Mouse (Mus musculus) stomach, postnatal 0 days (tissue): ENCODE results near the gene Nob1. TPM values are rescaled to one million over a fixed set of nuclear protein-coding genes. Genes with fewer than 3 reads are reported as not detected.
A peak's percentile ranks its signal among the peaks of the same experiment; 100 is the strongest.

ENCODE experiments used
- ATAC-seq: fragments of 200-750 bp; cut with Nextera tagmentation; 2 replicates; pipeline ENCODE4 v1.8.0; 2017; ENCODE audit not compliant: low FRiP score, low TSS enrichment
- DNase-seq: peaks from one replicate; pipeline ENCODE4 v3.0.0-alpha.2; 2016; ENCODE audit warnings: low spot score
- H3K27ac ChIP-seq: fragments of 300-500 bp; sonication (generic); replicated peaks from 2 replicates; pipeline ENCODE4 v1.5.1; 2014; ENCODE audit warnings: mild to moderate bottlenecking, control low read depth
- H3K27me3 ChIP-seq: fragments of 300-500 bp; sonication (generic); 2 replicates; pipeline ENCODE4 v1.6.1; 2014; ENCODE audit warnings: low read length; ENCODE audit not compliant: control insufficient read depth, insufficient read depth
- H3K36me3 ChIP-seq: fragments of 300-500 bp; sonication (generic); 2 replicates; pipeline ENCODE4 v1.6.1; 2014; ENCODE audit warnings: low read length, mixed read lengths; ENCODE audit not compliant: control insufficient read depth, insufficient read depth
- H3K4me1 ChIP-seq: fragments of 300-500 bp; sonication (generic); replicated peaks from 2 replicates; pipeline ENCODE4 v1.6.1; 2014; ENCODE audit warnings: antibody characterized with exemption; ENCODE audit not compliant: control insufficient read depth, insufficient read depth
- H3K4me2 ChIP-seq: fragments of 300-500 bp; sonication (generic); replicated peaks from 2 replicates; pipeline ENCODE4 v1.6.1; 2014; ENCODE audit warnings: low read depth, mild to moderate bottlenecking, control low read depth, moderate library complexity
- H3K4me3 ChIP-seq: fragments of 300-500 bp; sonication (generic); 2 replicates; pipeline ENCODE4 v1.5.1; 2014; ENCODE audit warnings: low read depth, low read length, control low read depth
- H3K9ac ChIP-seq: fragments of 300-500 bp; sonication (generic); 2 replicates; pipeline ENCODE4 v1.6.1; 2014; ENCODE audit warnings: mild to moderate bottlenecking, low read length, control low read depth, mixed read lengths
- H3K9me3 ChIP-seq: fragments of 300-500 bp; sonication (generic); 2 replicates; pipeline ENCODE4 v1.6.1; 2016; ENCODE audit warnings: low read length; ENCODE audit not compliant: control insufficient read depth
- CTCF ChIP-seq: IDR thresholded peaks from 2 replicates; pipeline ENCODE4 v1.5.1; 2016; ENCODE audit warnings: antibody characterized with exemption, low read depth, mild to moderate bottlenecking, moderate library complexity
- EP300 ChIP-seq: optimal IDR thresholded peaks from 2 replicates; pipeline ENCODE3; 2016; ENCODE audit warnings: antibody characterized with exemption
- WGBS: fragments of 180-500 bp; shearing (Covaris S2); extraction: QIAGEN DNeasy Blood & Tissue Kit; methylation state at CpG from one replicate; pipeline ENCODE4 v1.1.7; 2014; 5-methylcytosine and 5-hydroxymethylcytosine counted together
- polyA plus RNA-seq: library from polyadenylated mRNA; unstranded; fragments of >200 nt; fragmentation: Nextera tagmentation; extraction: Ambion mirVana; gene quantifications from 2 replicates; pipeline ENCODE4 v1.2.1, GENCODE M21; 2015

The Nob1 gene
- polyA plus RNA-seq, 1 experiment from 2014 or later, result 48.8 TPM

GRCm38 (mm10) chr8:107430821-107431220 lies 6.0 kb upstream of the Nob1 start:
- ATAC-seq (no peak), DNase-seq (no peak)
- whole genome bisulfite sequencing, result 83% methylated on average over 8 of the region's 8 CpGs

DNA sequence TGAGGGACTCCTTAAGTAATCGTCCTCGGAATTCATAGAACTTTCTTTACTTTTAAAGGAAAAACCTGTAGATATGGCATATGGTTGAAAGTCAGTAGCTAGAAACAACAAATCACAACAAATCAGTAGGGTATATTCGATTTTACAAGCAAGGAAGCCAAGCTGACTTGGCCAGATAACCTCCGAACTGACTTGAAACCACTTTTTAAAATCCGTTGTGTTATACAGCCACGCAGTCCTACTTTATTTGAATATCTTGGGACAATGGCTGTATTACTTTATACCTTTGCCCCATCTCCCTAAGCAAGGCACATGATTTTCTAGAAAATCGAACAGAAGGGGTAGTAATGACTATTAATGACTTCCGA lies 363 bp upstream of the Nob1 start:
- no peak for ATAC-seq
- H3K4me2 ChIP-seq, result peak overlapping the region; percentile 27; the same call in 1 of the 2 replicates
- H3K27me3 ChIP-seq, result no peaks in the 10 kb centered on the region
- no peaks in the 10 kb centered on the region for H3K9me3 ChIP-seq
- H3K36me3 ChIP-seq, result peaks cover 2% of the 10 kb centered on the region
- H3K27ac ChIP-seq, result no peak overlapping the region
- no peak overlapping the region for H3K4me3 ChIP-seq
- WGBS, result 44% methylated on average over 8 of the region's 8 CpGs
- no peak for TF ChIP-seq CTCF
- TF ChIP-seq EP300, result no peak
- no peak for DNase-seq
- no peak overlapping the region for H3K9ac ChIP-seq
- H3K4me1 ChIP-seq, result no peaks in the 10 kb centered on the region

More at GRCm38 (mm10) chr8:107430821-107431220, 6.0 kb upstream of the Nob1 start:
- Histone ChIP-seq H3K36me3 (no peaks in the 10 kb centered on the region), H3K27me3 (no peaks in the 10 kb centered on the region), H3K4me2 (no peak overlapping the region), H3K9ac (no peak overlapping the region), H3K4me1 (0 out of 2 replicates have a peak, but pooled peaks cover 2% of the 10 kb centered on the region), H3K4me3 (no peak overlapping the region), H3K9me3 (no peaks in the 10 kb centered on the region), H3K27ac (no peak overlapping the region)
- TF ChIP-seq EP300, result no peak
- TF ChIP-seq CTCF, result no peak

DNA sequence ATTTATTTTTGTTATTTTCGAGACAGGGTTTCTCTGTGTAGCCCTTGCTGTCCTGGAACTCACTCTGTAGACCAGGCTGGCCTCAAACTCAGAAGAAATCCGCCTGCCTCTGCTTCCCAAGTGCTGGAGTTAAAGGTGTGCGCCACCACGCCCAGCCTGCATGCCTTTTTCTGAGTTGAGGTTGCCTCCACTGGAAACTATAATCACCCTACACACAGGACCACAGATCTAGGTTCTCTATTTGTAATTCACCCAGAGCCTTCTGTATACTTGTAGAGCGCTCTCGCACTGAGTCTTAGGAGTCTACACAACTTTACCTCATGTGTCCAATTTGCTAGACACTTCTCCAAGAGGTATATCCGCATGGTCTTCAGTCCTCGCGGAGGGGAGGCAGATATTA lies 675 bp downstream of the Nob1 start:
- DNase-seq, result no peak
- H3K27ac ChIP-seq, result peak overlapping the region; percentile 82
- TF ChIP-seq CTCF, result no peak
- no peak for TF ChIP-seq EP300
- H3K4me2 ChIP-seq, result peak overlapping the region; percentile 86
- H3K4me3 ChIP-seq, result peak overlapping the region; percentile 85
- 25% methylated on average over 9 of the region's 9 CpGs for WGBS
- peak overlapping the region; percentile 83 for H3K9ac ChIP-seq
- H3K4me1 ChIP-seq, result no peaks in the 10 kb centered on the region
- peaks cover 8% of the 10 kb centered on the region for H3K36me3 ChIP-seq
- H3K27me3 ChIP-seq, result no peaks in the 10 kb centered on the region
- ATAC-seq, result no peak
- H3K9me3 ChIP-seq, result no peaks in the 10 kb centered on the region

DNA sequence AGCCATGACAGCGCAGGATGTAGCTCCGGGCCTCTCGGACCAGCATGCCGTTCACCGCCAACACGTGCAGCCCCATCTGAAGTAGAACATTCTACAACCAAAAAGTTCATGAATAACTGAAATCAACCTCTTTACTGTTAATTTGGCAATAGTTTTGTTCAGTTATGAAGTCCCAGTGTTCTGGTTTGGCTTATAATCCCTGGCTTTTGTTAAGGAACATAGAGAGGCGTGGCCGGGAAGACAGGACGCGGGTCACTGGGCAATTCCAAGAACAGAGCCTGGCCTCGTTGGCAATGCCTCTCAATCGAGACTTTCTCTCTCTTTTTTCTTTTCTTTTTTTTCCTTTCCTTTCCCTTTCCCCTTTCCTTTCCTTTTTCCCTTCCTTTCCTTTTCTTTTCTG lies 7.8 kb downstream of the Nob1 start:
- no peak overlapping the region for H3K27ac ChIP-seq

DNA sequence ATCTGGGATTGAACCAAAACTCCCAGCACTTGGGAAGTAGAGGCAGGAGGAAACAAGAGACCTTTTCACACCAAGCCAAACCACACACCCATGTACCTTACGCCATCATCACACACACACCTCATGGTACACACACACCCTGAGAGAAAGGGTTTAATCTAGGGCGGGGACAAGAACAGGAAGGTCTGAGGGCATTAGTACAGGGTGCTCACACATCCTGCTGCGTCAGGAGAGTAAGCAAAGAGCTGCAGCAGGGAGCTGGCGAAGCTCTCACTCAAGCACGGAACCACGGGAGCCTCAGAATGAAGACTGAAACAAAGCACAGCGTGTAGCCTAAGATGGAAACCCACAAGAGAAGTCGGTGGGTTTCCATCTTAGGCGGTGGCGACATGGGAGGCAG lies 11.0 kb downstream of the Nob1 start:
- Histone ChIP-seq H3K27me3 (no peaks in the 10 kb centered on the region), H3K4me3 (no peak overlapping the region), H3K4me1 (no peaks in the 10 kb centered on the region), H3K27ac (peak overlapping the region; percentile 87), H3K36me3 (peaks cover 46% of the 10 kb centered on the region), H3K4me2 (no peak overlapping the region), H3K9ac (no peak overlapping the region), H3K9me3 (no peaks in the 10 kb centered on the region)
- DNase-seq (peak; percentile 66), ATAC-seq (peak; percentile 96)
- 72% methylated on average over 10 of the region's 10 CpGs for WGBS
- TF ChIP-seq CTCF, result no peak
- no peak for TF ChIP-seq EP300

More for the DNA sequence above, 7.8 kb downstream of the Nob1 start:
- DNase-seq, result no peak
- WGBS, result 87% methylated on average over 12 of the region's 12 CpGs
- Histone ChIP-seq H3K9me3 (no peaks in the 10 kb centered on the region), H3K4me3 (no peak overlapping the region), H3K9ac (no peak overlapping the region), H3K27me3 (no peaks in the 10 kb centered on the region), H3K36me3 (peaks cover 42% of the 10 kb centered on the region), H3K4me2 (no peak overlapping the region), H3K4me1 (no peaks in the 10 kb centered on the region)
- no peak for TF ChIP-seq CTCF
- no peak for TF ChIP-seq EP300
- ATAC-seq, result no peak

- no peaks in the 10 kb centered on the region for H3K9me3 ChIP-seq
- WGBS, result 84% methylated on average over 8 of the region's 8 CpGs
- TF ChIP-seq CTCF, result no peak
- no peak for TF ChIP-seq EP300
- H3K4me2 ChIP-seq, result no peak overlapping the region
- no peaks in the 10 kb centered on the region for H3K4me1 ChIP-seq
- H3K27me3 ChIP-seq, result no peaks in the 10 kb centered on the region
- H3K36me3 ChIP-seq, result peaks cover 37% of the 10 kb centered on the region
- DNase-seq (no peak), ATAC-seq (no peak)
- no peak overlapping the region for H3K27ac ChIP-seq
- H3K9ac ChIP-seq, result no peak overlapping the region
- H3K4me3 ChIP-seq, result no peak overlapping the region
Measured at GRCm38 (mm10) chr8:107412552-107412951, 12.3 kb downstream of the Nob1 start.
